Mouse (Mus musculus) heart, postnatal 10 days (tissue): ENCODE measurements around the gene Mecom. TPM values are rescaled to one million over a fixed set of nuclear protein-coding genes. Genes with fewer than 3 reads are reported as not detected.
A peak's percentile ranks its signal among the peaks of the same experiment; 100 is the strongest.

Experiments
- DNase-seq, 2 experiments: peaks; one replicate each; pipeline ENCODE4 v3.0.0; 2021
- intact Hi-C: fragments of 180-260 bp; cut with DNase I; formaldehyde crosslinking; loops from one replicate; pipeline ENCODE4 v1.15.1; 2025
- total RNA-seq, 2 experiments: library from RNA; stranded (reverse); gene quantifications; 2 replicates each; pipeline ENCODE4 v1.2.3; 2021

Mecom gene
- total RNA-seq, 2 experiments from 2014 or later, result 27.4 to 35.8 TPM

DNA sequence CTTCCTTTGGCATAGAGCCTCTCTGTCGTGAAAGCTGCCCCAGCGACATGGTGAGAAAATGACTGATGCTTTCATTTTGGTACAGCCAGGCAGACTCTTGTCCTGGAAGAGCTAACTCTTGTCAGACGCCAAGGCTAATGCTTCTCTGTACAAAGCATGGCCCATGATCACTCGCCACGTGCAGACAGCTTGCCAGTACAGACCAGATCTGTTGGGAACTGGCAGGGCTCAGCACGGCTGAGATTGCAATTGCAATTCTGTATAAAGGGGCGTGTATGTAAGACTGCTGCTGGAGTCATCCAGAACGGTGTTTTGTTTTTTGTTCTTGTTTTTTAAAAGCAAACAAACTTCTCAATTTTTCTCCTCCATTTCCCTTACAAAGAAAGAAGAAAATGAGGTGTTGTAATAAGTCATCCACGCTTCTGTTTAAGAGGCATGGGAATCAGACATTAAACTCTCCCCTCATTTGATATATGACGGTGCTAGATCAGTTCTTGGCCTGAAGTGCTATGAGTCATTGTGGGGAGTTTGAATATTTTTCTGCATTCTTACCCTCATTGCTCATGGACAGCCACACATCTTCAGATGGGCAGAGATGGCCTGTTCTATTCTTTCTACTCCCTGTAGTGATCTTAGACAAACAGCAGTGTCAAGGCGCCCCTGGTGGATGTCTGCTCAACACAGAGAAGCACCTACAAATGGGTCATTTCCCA lies 644.1 kb downstream of the Mecom start:
- intact Hi-C loops, result no loop called here
- peak in 1 of 2 experiments; percentile 5 for DNase-seq

Other genes starting within 250 kb of the Mecom start
- not detected for gene Actrt3, start 51.9 kb upstream of the Mecom start, total RNA-seq
- 10 to 100 TPM; 14.7 to 18.5 TPM for gene Mynn, start 54.1 kb upstream of the Mecom start, total RNA-seq
- not detected for gene Lrriq4, start 96.5 kb upstream of the Mecom start, total RNA-seq
- gene Lrrc34, start 99.9 kb upstream of the Mecom start, total RNA-seq, result not detected
- gene Lrrc31, start 151.8 kb upstream of the Mecom start, total RNA-seq, result under 1 TPM in 1 of 2 experiments, not detected in 1; 0.26 TPM
- gene Samd7, start 198.3 kb upstream of the Mecom start, total RNA-seq, result not detected
- 10 to 100 TPM; 45.6 to 49.9 TPM for gene Sec62, start 244.9 kb upstream of the Mecom start, total RNA-seq